Mouse (Mus musculus) limb, embryonic 13.5 days (tissue): ENCODE results near the gene Proca1. TPM values are rescaled to one million over a fixed set of nuclear protein-coding genes. Genes with fewer than 3 reads are reported as not detected.

Source experiments
- ATAC-seq: fragments of 200-750 bp; cut with Nextera tagmentation; 2 replicates; pipeline ENCODE4 v1.8.0; 2017; ENCODE audit warnings: low read depth, moderate number of reproducible peaks, moderate TSS enrichment; ENCODE audit not compliant: low FRiP score
- H3K27ac ChIP-seq: fragments of 300-500 bp; sonication (generic); 2 replicates; pipeline ENCODE4 v1.5.1; 2015; ENCODE audit warnings: inconsistent platforms, mild to moderate bottlenecking, moderate library complexity
- H3K27me3 ChIP-seq: fragments of 300-500 bp; sonication (generic); 2 replicates; pipeline ENCODE4 v1.6.1; 2015; ENCODE audit warnings: mild to moderate bottlenecking, inconsistent platforms
- H3K36me3 ChIP-seq: fragments of 300-500 bp; sonication (generic); 2 replicates; pipeline ENCODE4 v1.6.1; 2015; ENCODE audit warnings: inconsistent platforms, mild to moderate bottlenecking, moderate library complexity
- H3K4me1 ChIP-seq: fragments of 300-500 bp; sonication (generic); 2 replicates; pipeline ENCODE4 v1.6.1; 2015; ENCODE audit warnings: inconsistent platforms
- H3K4me2 ChIP-seq: fragments of 300-500 bp; sonication (generic); replicated peaks from 2 replicates; pipeline ENCODE4 v1.6.1; 2015; ENCODE audit warnings: inconsistent platforms, mild to moderate bottlenecking, moderate library complexity
- H3K4me3 ChIP-seq: fragments of 300-500 bp; sonication (generic); 2 replicates; pipeline ENCODE4 v1.5.1; 2015; ENCODE audit warnings: moderate library complexity, mild to moderate bottlenecking, inconsistent platforms
- H3K9ac ChIP-seq: fragments of 300-500 bp; sonication (generic); 2 replicates; pipeline ENCODE4 v1.6.1; 2015; ENCODE audit warnings: mild to moderate bottlenecking, inconsistent platforms
- H3K9me3 ChIP-seq: fragments of 300-500 bp; sonication (generic); 2 replicates; pipeline ENCODE4 v1.6.1; 2016; ENCODE audit warnings: inconsistent platforms
- WGBS: fragments of 180-500 bp; shearing (Covaris S2); methylation state at CpG from one replicate; pipeline ENCODE4 v1.1.7; 2015; 5-methylcytosine and 5-hydroxymethylcytosine counted together
- polyA plus RNA-seq: library from polyadenylated mRNA; unstranded; fragments of >200 nt; fragmentation: Nextera tagmentation; extraction: Ambion mirVana; gene quantifications from 2 replicates; pipeline ENCODE4 v1.2.1, GENCODE M21; 2015

Proca1 gene
- polyA plus RNA-seq, 1 experiment from 2014 or later, result 2.7 TPM

- Histone ChIP-seq H3K4me2 (no peak overlapping the region), H3K36me3 (peaks cover 100% of the 10 kb centered on the region), H3K27me3 (no peaks in the 10 kb centered on the region), H3K9me3 (no peaks in the 10 kb centered on the region), H3K9ac (no peak overlapping the region), H3K4me1 (no peaks in the 10 kb centered on the region), H3K4me3 (no peak overlapping the region), H3K27ac (no peak overlapping the region)
- WGBS, result 77% methylated on average over 7 of the region's 7 CpGs
- no peak for ATAC-seq
Measured at GRCm38 (mm10) chr11:78210615-78211014, 17.4 kb downstream of the Proca1 start.

- peaks cover 100% of the 10 kb centered on the region for H3K36me3 ChIP-seq
- H3K4me3 ChIP-seq, result no peak overlapping the region
Measured at GRCm38 (mm10) chr11:78211513-78211912, 18.3 kb downstream of the Proca1 start.

GRCm38 (mm10) chr11:78213086-78213817, 20.1 kb downstream of the Proca1 start:
- H3K4me1 ChIP-seq, result no peaks in the 10 kb centered on the region
- H3K9ac ChIP-seq, result no peak overlapping the region
- peaks cover 99% of the 10 kb centered on the region for H3K36me3 ChIP-seq
- no peaks in the 10 kb centered on the region for H3K27me3 ChIP-seq
- no peak overlapping the region for H3K4me2 ChIP-seq
- no peaks in the 10 kb centered on the region for H3K9me3 ChIP-seq
- H3K27ac ChIP-seq, result no peak overlapping the region
- no peak for ATAC-seq
- WGBS, result 95% methylated on average over 14 of the region's 14 CpGs
- H3K4me3 ChIP-seq, result no peak overlapping the region

More at GRCm38 (mm10) chr11:78211513-78211912, 18.3 kb downstream of the Proca1 start:
- Histone ChIP-seq H3K9me3 (no peaks in the 10 kb centered on the region), H3K4me2 (no peak overlapping the region), H3K9ac (no peak overlapping the region), H3K4me1 (no peaks in the 10 kb centered on the region), H3K27ac (no peak overlapping the region), H3K27me3 (no peaks in the 10 kb centered on the region)
- 81% methylated on average over 5 of the region's 5 CpGs for WGBS
- no peak for ATAC-seq

GRCm38 (mm10) chr11:78215709-78216317, 22.6 kb downstream of the Proca1 start:
- Histone ChIP-seq H3K4me3 (no peak overlapping the region), H3K27ac (no peak overlapping the region), H3K4me1 (no peaks in the 10 kb centered on the region), H3K9ac (no peak overlapping the region), H3K4me2 (no peak overlapping the region), H3K9me3 (no peaks in the 10 kb centered on the region), H3K27me3 (no peaks in the 10 kb centered on the region), H3K36me3 (peaks cover 99% of the 10 kb centered on the region)
- WGBS, result 86% methylated on average over 11 of the region's 11 CpGs
- no peak for ATAC-seq

DNA sequence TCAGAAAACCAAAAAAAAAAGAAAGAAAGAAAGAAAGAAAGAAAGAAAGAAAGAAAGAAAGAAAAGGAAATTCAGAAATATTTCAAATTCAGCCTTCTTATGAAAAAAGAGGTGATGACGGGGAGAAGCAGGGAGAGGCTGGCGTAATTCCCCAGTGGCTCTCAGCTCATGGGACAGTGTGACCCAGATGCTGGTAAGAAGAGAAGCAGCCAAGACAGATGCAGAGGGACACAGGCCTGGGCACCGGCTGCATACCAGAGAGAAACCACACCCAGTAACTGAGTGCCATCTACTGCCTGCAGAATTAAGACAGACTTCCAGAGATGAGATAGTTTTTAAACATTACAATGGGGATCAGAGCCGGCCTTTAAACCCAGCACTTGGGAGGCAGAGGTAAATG, 30.4 kb downstream of the Proca1 start:
- Histone ChIP-seq H3K27me3 (no peaks in the 10 kb centered on the region), H3K27ac (no peak overlapping the region), H3K9ac (no peak overlapping the region), H3K4me1 (no peaks in the 10 kb centered on the region), H3K4me2 (no peak overlapping the region), H3K9me3 (no peaks in the 10 kb centered on the region), H3K4me3 (no peak overlapping the region), H3K36me3 (peaks cover 98% of the 10 kb centered on the region)
- no peak for ATAC-seq
- 91% methylated on average over 4 of the region's 4 CpGs for WGBS

DNA sequence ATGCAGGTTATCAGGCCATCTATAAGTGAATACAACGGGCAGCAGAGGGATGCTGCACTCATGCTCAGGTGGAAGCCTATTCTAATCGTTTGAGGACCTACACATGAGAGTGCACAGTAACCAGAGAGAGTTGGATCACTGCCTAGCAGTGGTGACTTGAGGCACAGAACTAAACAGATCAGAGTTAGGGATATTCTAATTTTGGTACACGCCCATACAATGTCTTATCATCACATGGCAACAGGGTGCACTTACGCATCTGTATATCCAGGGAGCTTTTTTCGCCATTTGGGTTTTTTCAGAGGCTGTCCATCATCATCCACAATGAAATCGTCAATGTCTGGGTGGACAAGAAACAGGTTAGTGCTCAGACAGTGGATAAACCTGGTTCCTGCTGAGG, 38.3 kb downstream of the Proca1 start:
- H3K36me3 ChIP-seq, result peaks cover 90% of the 10 kb centered on the region

DNA sequence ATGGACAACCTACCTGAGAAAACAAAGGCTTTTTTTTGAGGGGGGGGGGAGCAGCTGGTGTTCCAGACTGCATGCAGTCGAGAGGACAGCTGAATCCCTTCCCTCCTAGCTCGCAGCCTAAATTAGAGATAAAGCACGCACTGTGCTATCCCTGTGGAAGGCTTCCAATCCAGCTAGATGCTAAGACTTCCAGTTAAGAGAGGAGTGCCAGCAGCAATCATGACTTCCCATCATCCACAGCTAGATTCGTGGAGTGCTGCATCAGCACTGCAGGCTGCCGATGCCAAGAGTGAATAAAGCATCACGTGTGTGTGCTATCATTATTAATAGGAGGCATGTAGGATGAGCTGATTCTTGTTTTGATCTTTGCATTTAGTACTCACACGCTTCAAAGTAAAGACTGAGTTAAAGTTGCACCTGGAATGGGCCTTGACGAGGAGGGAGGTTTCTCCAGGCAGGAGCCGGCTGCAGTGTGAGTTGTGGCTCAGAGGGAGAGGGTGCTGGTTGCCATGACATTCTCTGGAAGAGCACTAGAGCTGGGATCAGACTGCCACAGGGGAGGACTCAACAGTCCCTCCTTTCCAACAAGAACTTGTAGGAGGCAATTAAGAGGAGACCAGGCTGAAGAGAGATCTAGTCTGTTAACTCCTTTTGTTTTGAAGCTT, 47.1 kb downstream of the Proca1 start:
- 87% methylated on average over 9 of the region's 9 CpGs for WGBS
- peaks cover 41% of the 10 kb centered on the region for H3K36me3 ChIP-seq
- no peak overlapping the region for H3K4me2 ChIP-seq
- H3K27me3 ChIP-seq, result no peaks in the 10 kb centered on the region
- H3K9me3 ChIP-seq, result no peaks in the 10 kb centered on the region
- ATAC-seq, result no peak
- peaks cover 11% of the 10 kb centered on the region for H3K4me1 ChIP-seq
- H3K4me3 ChIP-seq, result no peak overlapping the region
- no peak overlapping the region for H3K27ac ChIP-seq
- no peak overlapping the region for H3K9ac ChIP-seq

More for the DNA sequence above, 38.3 kb downstream of the Proca1 start:
- Histone ChIP-seq H3K4me2 (no peak overlapping the region), H3K9ac (no peak overlapping the region), H3K27ac (no peak overlapping the region), H3K27me3 (no peaks in the 10 kb centered on the region), H3K4me1 (no peaks in the 10 kb centered on the region), H3K4me3 (no peak overlapping the region), H3K9me3 (no peaks in the 10 kb centered on the region)
- 92% methylated on average over 6 of the region's 6 CpGs for WGBS
- no peak for ATAC-seq

DNA sequence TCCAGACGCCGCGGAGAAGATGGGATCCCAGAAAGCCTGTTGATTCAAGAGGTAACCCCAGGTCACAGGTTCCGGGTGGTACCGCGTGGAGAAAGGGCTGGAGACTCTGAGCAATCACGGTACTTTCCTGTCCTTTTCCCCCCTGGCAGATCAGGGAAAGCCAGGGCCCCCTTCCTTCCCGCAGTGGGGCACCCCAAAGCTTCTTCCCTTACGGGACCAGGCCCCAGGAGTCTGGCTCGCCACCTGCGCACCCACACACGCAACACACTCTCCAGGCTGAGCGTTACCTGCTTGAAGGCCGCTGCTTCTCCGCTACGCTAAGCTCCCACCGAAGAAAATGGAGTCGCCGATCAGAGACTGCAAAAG, 52.1 kb downstream of the Proca1 start:
- WGBS, result under 1% methylated on average over 19 of the region's 19 CpGs
- Histone ChIP-seq H3K9me3 (no peaks in the 10 kb centered on the region), H3K27ac (peak overlapping the region; percentile 86; the same call in 1 of the 2 replicates), H3K4me2 (peak overlapping the region; percentile 71), H3K27me3 (no peaks in the 10 kb centered on the region), H3K4me3 (peak overlapping the region; percentile 98), H3K36me3 (peaks cover 15% of the 10 kb centered on the region), H3K9ac (peak overlapping the region; percentile 93), H3K4me1 (peaks cover 32% of the 10 kb centered on the region)
- no peak for ATAC-seq

DNA sequence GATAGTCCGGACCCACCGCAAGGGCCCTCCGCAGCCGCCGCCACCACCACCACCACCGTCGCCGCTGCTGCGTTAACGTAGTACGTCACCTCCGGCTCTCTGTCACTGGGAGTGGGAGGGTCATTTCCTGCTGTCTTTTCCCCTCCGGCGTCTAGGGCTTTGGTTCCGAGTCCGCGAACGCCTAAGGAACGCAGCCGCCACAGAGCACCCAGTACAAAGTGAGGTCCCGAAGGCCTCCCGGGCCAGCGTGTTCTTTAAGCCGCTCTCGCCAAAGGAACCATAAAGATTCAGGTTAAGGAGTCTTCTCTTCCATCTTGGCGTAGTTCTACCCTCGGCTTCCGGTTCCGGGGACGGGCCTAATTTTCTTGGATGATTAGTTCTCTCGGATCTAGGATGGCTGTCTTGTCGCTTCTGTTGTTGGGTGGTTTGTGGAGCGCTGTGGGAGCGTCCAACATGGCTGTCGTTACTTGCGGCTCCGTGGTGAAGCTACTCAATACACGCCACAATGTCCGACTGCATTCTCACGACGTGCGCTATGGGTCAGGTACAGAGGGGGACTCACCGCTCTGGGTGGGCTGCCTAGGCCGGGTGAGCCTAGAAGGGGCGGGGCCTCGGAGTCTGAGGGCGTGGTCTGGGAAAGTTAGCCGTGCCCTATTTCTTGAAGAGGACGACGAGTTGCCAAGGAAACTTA, 52.6 kb downstream of the Proca1 start, which contains the start of the genes Sdf2 and Supt6:
TSS of gene Sdf2 (plus strand) at position 120 of the 691 bp plus-strand sequence.
TSS of gene Supt6 (minus strand) at position 361 of the 691 bp plus-strand sequence.
- H3K27me3 ChIP-seq, result no peaks in the 10 kb centered on the region
- peaks cover 32% of the 10 kb centered on the region for H3K4me1 ChIP-seq
- no peaks in the 10 kb centered on the region for H3K9me3 ChIP-seq
- peak within 1 kb of the TSS; percentile 93 for H3K9ac ChIP-seq
- peak; percentile 93 for ATAC-seq
- under 1% methylated on average over 50 of the region's 50 CpGs for WGBS
- H3K4me3 ChIP-seq, result peak within 1 kb of the TSS; percentile 98
- peak within 1 kb of the TSS; percentile 71 for H3K4me2 ChIP-seq
- H3K36me3 ChIP-seq, result peaks cover 11% of the 10 kb centered on the region
- H3K27ac ChIP-seq, result peak within 1 kb of the TSS; percentile 86

GRCm38 (mm10) chr11:78246318-78247011, 53.3 kb downstream of the Proca1 start:
- peak overlapping the region; percentile 93; the same call in 1 of the 2 replicates for H3K9ac ChIP-seq
- no peak for ATAC-seq
- H3K4me2 ChIP-seq, result peak overlapping the region; percentile 71
- WGBS, result 34% methylated on average over 7 of the region's 7 CpGs
- no peak overlapping the region; the same call in 1 of the 2 replicates for H3K27ac ChIP-seq
- H3K4me3 ChIP-seq, result peak overlapping the region; percentile 98
- H3K27me3 ChIP-seq, result no peaks in the 10 kb centered on the region
- no peaks in the 10 kb centered on the region for H3K9me3 ChIP-seq
- H3K4me1 ChIP-seq, result peaks cover 32% of the 10 kb centered on the region
- H3K36me3 ChIP-seq, result peaks cover 15% of the 10 kb centered on the region

GRCm38 (mm10) chr11:78247012-78247348, 53.8 kb downstream of the Proca1 start:
- ATAC-seq, result no peak
- 58% methylated on average over 3 of the region's 3 CpGs for WGBS
- H3K4me3 ChIP-seq, result peak overlapping the region; percentile 98

More at GRCm38 (mm10) chr11:78247012-78247348, 53.8 kb downstream of the Proca1 start:
- Histone ChIP-seq H3K36me3 (peaks cover 19% of the 10 kb centered on the region), H3K9ac (0 out of 2 replicates have a peak overlapping the region, but pooled peaks have one; percentile 93), H3K4me2 (peak overlapping the region; percentile 71), H3K4me1 (peaks cover 32% of the 10 kb centered on the region), H3K27ac (no peak overlapping the region), H3K9me3 (no peaks in the 10 kb centered on the region), H3K27me3 (no peaks in the 10 kb centered on the region)
